In genomic region chr12:53448040-53448439, GRCm38 (mm10) we compare ENCODE assay signal across 9 mouse cellular contexts.
A peak's percentile ranks its signal among the peaks of the same experiment; 100 is the strongest.
DNase-seq lines count a peak whose midpoint lies in the region; ATAC-seq and TF ChIP-seq lines count a peak whose summit lies in the region.
"Had no signal": no experiment of that assay in that cellular context is flagged by ENCODE, and none has a peak within 500 bp of the region (broad histone marks: within the 10 kb centered on the region; RNA-seq: fewer than 3 reads in every experiment).

No protein-coding gene starts in this region.

- no peaks in the 10 kb centered on the region for H3K4me1 ChIP-seq in lung, embryonic 14.5 days (ENCODE audit: insufficient read depth)
- peaks cover 15% of the 10 kb centered on the region for H3K4me1 ChIP-seq in forebrain, embryonic 14.5 days (ENCODE audit: control insufficient read depth, insufficient read depth, low read length)
- H3K4me1 ChIP-seq in neural tube, embryonic 14.5 days (ENCODE audit: control insufficient read depth, insufficient read depth, low read length): peaks cover 6% of the 10 kb centered on the region; the same call in 1 of the 2 replicates

- DNase-seq in lung, embryonic 14.5 days: peak; percentile 18
- no peak for DNase-seq in lung, postnatal 36 days
- peak; percentile 79 for DNase-seq in forebrain, embryonic 14.5 days (ENCODE audit: low spot score)
- DNase-seq in layer of hippocampus, postnatal 10 days (ENCODE audit: low spot score in 2 of 2): peak; percentile 7 to 32
- no peak for DNase-seq in thymus, postnatal 36 days
- no peak for DNase-seq in c-Kit-positive CD71-positive TER-119-positive erythroid progenitor cells, embryonic 14.5 days (ENCODE audit: low spot score)
- DNase-seq: liver, postnatal 0 days had no signal

- WGBS in lung, embryonic 14.5 days: 21% methylated on average over 3 of the region's 3 CpGs
- WGBS in forebrain, embryonic 14.5 days: 0% methylated on average over 3 of the region's 3 CpGs
- 3% methylated on average over 3 of the region's 3 CpGs for whole genome bisulfite sequencing in neural tube, embryonic 14.5 days

- H3K36me3 ChIP-seq in lung, embryonic 14.5 days (ENCODE audit: insufficient read depth): no peaks in the 10 kb centered on the region
- H3K36me3 ChIP-seq in forebrain, embryonic 14.5 days (ENCODE audit: control insufficient read depth, insufficient read depth, low read length): no peaks in the 10 kb centered on the region
- no peaks in the 10 kb centered on the region for H3K36me3 ChIP-seq in neural tube, embryonic 14.5 days (ENCODE audit: control insufficient read depth, insufficient read depth, low read length)

- TF ChIP-seq CTCF in lung, embryonic 14.5 days (IDR thresholded peaks at IDR 0.05; ENCODE audit: low read depth): no peak

- H3K4me3 ChIP-seq in lung, embryonic 14.5 days (ENCODE audit: low read depth, low read length): no peak overlapping the region
- no peak overlapping the region for H3K4me3 ChIP-seq in forebrain, embryonic 14.5 days (ENCODE audit: low read depth, low read length)
- no peak overlapping the region for H3K4me3 ChIP-seq in neural tube, embryonic 14.5 days (ENCODE audit: low read depth, low read length)

- H3K4me2 ChIP-seq in lung, embryonic 14.5 days: no peak overlapping the region
- H3K4me2 ChIP-seq in forebrain, embryonic 14.5 days (ENCODE audit: low read length): no peak overlapping the region
- H3K4me2 ChIP-seq in neural tube, embryonic 14.5 days (ENCODE audit: low read depth, low read length): no peak overlapping the region

- H3K9ac ChIP-seq in lung, embryonic 14.5 days: no peak overlapping the region
- H3K9ac ChIP-seq in forebrain, embryonic 14.5 days (ENCODE audit: low read length): no peak overlapping the region
- H3K9ac ChIP-seq in neural tube, embryonic 14.5 days (replicated peaks; ENCODE audit: low read depth, low read length): no peak overlapping the region
- H3K9ac ChIP-seq: liver, postnatal 0 days had no signal

- no peaks in the 10 kb centered on the region for H3K9me3 ChIP-seq in lung, embryonic 14.5 days (ENCODE audit: low read depth, low read length)
- H3K9me3 ChIP-seq in forebrain, embryonic 14.5 days (replicated peaks; ENCODE audit: control insufficient read depth, low read length): no peaks in the 10 kb centered on the region
- no peaks in the 10 kb centered on the region for H3K9me3 ChIP-seq in neural tube, embryonic 14.5 days (ENCODE audit: control insufficient read depth, low read length)

- H3K27me3 ChIP-seq in lung, embryonic 14.5 days (ENCODE audit: insufficient read depth, low read length): no peaks in the 10 kb centered on the region
- H3K27me3 ChIP-seq in forebrain, embryonic 14.5 days (replicated peaks; ENCODE audit: control insufficient read depth, insufficient read depth, low read length): no peaks in the 10 kb centered on the region
- H3K27me3 ChIP-seq in neural tube, embryonic 14.5 days (ENCODE audit: control insufficient read depth, insufficient read depth, low read length): no peaks in the 10 kb centered on the region

- ATAC-seq in lung, embryonic 14.5 days (ENCODE audit: insufficient read depth): no peak
- peak; percentile 78 for ATAC-seq in forebrain, embryonic 14.5 days
- ATAC-seq in neural tube, embryonic 14.5 days (ENCODE audit: low read depth): peak; percentile 67; the same call in 1 of the 2 replicates
- no peak for ATAC-seq in erythroblast, adult 5-6 weeks (replicated peaks; ENCODE audit: low FRiP score, poor library complexity, severe bottlenecking)
- ATAC-seq: liver, postnatal 0 days had no signal

- H3K27ac ChIP-seq in lung, embryonic 14.5 days (ENCODE audit: low read depth): no peak overlapping the region
- H3K27ac ChIP-seq in forebrain, embryonic 14.5 days (ENCODE audit: low read depth, low read length): no peak overlapping the region
- peak overlapping the region; percentile 39; the same call in 1 of the 2 replicates for H3K27ac ChIP-seq in neural tube, embryonic 14.5 days (ENCODE audit: low read depth, low read length)

Comparison
In these comparisons a context has a peak if more than half of its experiments do, and no peak if none do; other contexts are left out.
1. DNase-seq: peak in lung, embryonic 14.5 days (single experiment), forebrain, embryonic 14.5 days (single experiment) and layer of hippocampus, postnatal 10 days (2 of 2); none in lung, postnatal 36 days (single experiment), thymus, postnatal 36 days (0 of 2) and c-Kit-positive CD71-positive TER-119-positive erythroid progenitor cells, embryonic 14.5 days (single experiment).
2. ATAC-seq: peak in forebrain, embryonic 14.5 days (single experiment) and neural tube, embryonic 14.5 days (single experiment); none in lung, embryonic 14.5 days (single experiment) and erythroblast, adult 5-6 weeks (single experiment).